Mouse (Mus musculus) intestine, embryonic 16.5 days (tissue): ENCODE measurements around the gene Zfp575. TPM values are rescaled to one million over a fixed set of nuclear protein-coding genes. Genes with fewer than 3 reads are reported as not detected.

ENCODE experiments used
- ATAC-seq: fragments of 200-750 bp; cut with Nextera tagmentation; 2 replicates; pipeline ENCODE4 v1.8.0; 2017; ENCODE audit warnings: moderate TSS enrichment, moderate library complexity
- H3K27ac ChIP-seq: fragments of 300-500 bp; sonication (generic); 2 replicates; pipeline ENCODE4 v1.5.1; 2014; ENCODE audit warnings: mild to moderate bottlenecking, low read length
- H3K27me3 ChIP-seq: fragments of 300-500 bp; sonication (generic); replicated peaks from 2 replicates; pipeline ENCODE4 v1.6.1; 2014; ENCODE audit warnings: low read length, control low read depth, mixed read lengths; ENCODE audit not compliant: control insufficient read depth, insufficient read depth
- H3K36me3 ChIP-seq: fragments of 300-500 bp; sonication (generic); 2 replicates; pipeline ENCODE4 v1.6.1; 2014; ENCODE audit warnings: low read length, control low read depth; ENCODE audit not compliant: control insufficient read depth, insufficient read depth
- H3K4me1 ChIP-seq: fragments of 300-500 bp; sonication (generic); 2 replicates; pipeline ENCODE4 v1.6.1; 2014; ENCODE audit warnings: low read length, control low read depth, mixed read lengths; ENCODE audit not compliant: control insufficient read depth, insufficient read depth
- H3K4me2 ChIP-seq: fragments of 300-500 bp; sonication (generic); 2 replicates; pipeline ENCODE4 v1.6.1; 2014; ENCODE audit warnings: low read depth, low read length, control low read depth
- H3K4me3 ChIP-seq: fragments of 300-500 bp; sonication (generic); 2 replicates; pipeline ENCODE4 v1.5.1; 2014; ENCODE audit warnings: mild to moderate bottlenecking, low read length
- H3K9ac ChIP-seq: fragments of 300-500 bp; sonication (generic); 2 replicates; pipeline ENCODE4 v1.6.1; 2014; ENCODE audit warnings: low read depth, low read length
- H3K9me3 ChIP-seq: fragments of 300-500 bp; sonication (generic); 2 replicates; pipeline ENCODE4 v1.6.1; 2016; ENCODE audit warnings: low read length, control low read depth; ENCODE audit not compliant: control insufficient read depth
- WGBS: fragments of 180-500 bp; shearing (Covaris S2); extraction: QIAGEN DNeasy Blood & Tissue Kit; methylation state at CpG from one replicate; pipeline ENCODE4 v1.1.7; 2014; 5-methylcytosine and 5-hydroxymethylcytosine counted together
- polyA plus RNA-seq: library from polyadenylated mRNA; unstranded; fragments of >200 nt; fragmentation: Nextera tagmentation; extraction: Ambion mirVana; gene quantifications from 2 replicates; pipeline ENCODE4 v1.2.1, GENCODE M21; 2015

Zfp575 gene
- polyA plus RNA-seq, 1 experiment from 2014 or later = 3.1 TPM

- no peak for ATAC-seq
- Histone ChIP-seq H3K27ac (no peak overlapping the region), H3K36me3 (no peaks in the 10 kb centered on the region), H3K4me1 (peaks cover 23% of the 10 kb centered on the region), H3K4me3 (no peak overlapping the region; the same call in 1 of the 2 replicates), H3K9ac (no peak overlapping the region), H3K27me3 (peaks cover 7% of the 10 kb centered on the region; the same call in 1 of the 2 replicates), H3K9me3 (no peaks in the 10 kb centered on the region), H3K4me2 (0 out of 2 replicates have a peak overlapping the region, but pooled peaks have one; percentile 22)
- WGBS = 74% methylated on average over 8 of the region's 8 CpGs
Measured at GRCm38 (mm10) chr7:24608561-24608960, 21.1 kb upstream of the Zfp575 start.

- Histone ChIP-seq H3K36me3 (no peaks in the 10 kb centered on the region), H3K9me3 (no peaks in the 10 kb centered on the region), H3K27ac (no peak overlapping the region), H3K4me3 (no peak overlapping the region; the same call in 1 of the 2 replicates), H3K4me2 (0 out of 2 replicates have a peak overlapping the region, but pooled peaks have one; percentile 22), H3K27me3 (peaks cover 4% of the 10 kb centered on the region; the same call in 1 of the 2 replicates), H3K4me1 (peaks cover 23% of the 10 kb centered on the region), H3K9ac (no peak overlapping the region)
- ATAC-seq = peak; percentile 72
- 52% methylated on average over 6 of the region's 6 CpGs for WGBS
Measured at GRCm38 (mm10) chr7:24608017-24608416, 20.6 kb upstream of the Zfp575 start.

GRCm38 (mm10) chr7:24606046-24606445 is 18.6 kb upstream of the Zfp575 start:
- no peaks in the 10 kb centered on the region for H3K9me3 ChIP-seq
- ATAC-seq = no peak
- H3K27ac ChIP-seq = no peak overlapping the region
- H3K36me3 ChIP-seq = no peaks in the 10 kb centered on the region
- H3K4me3 ChIP-seq = no peak overlapping the region
- H3K4me1 ChIP-seq = peaks cover 13% of the 10 kb centered on the region
- 0 out of 2 replicates have a peak, but pooled peaks cover 4% of the 10 kb centered on the region for H3K27me3 ChIP-seq
- WGBS = 84% methylated on average over 7 of the region's 7 CpGs
- no peak overlapping the region for H3K9ac ChIP-seq
- no peak overlapping the region for H3K4me2 ChIP-seq

DNA sequence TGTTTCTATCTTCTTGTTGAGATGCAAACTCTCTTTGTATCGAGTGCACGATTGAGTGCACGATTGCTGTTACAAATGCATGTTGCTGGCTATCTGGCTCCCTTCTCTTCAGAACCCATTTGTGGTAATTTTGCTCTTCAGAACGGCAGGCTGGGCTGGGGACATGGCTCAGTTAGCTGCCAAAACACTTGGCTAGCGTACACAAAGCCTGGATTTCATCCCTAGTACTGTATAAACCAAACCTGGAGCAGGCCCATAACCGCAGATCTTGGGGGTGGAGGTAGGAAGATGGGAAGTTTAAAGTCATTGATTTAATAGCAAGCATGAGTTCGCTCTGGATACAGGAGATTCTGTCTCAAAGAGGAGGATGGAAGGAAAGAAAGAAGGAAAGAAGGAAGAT is 18.1 kb upstream of the Zfp575 start:
- Histone ChIP-seq H3K4me2 (no peak overlapping the region), H3K27me3 (0 out of 2 replicates have a peak, but pooled peaks cover 4% of the 10 kb centered on the region), H3K4me1 (peaks cover 12% of the 10 kb centered on the region), H3K9ac (no peak overlapping the region), H3K27ac (no peak overlapping the region), H3K9me3 (no peaks in the 10 kb centered on the region), H3K36me3 (no peaks in the 10 kb centered on the region), H3K4me3 (no peak overlapping the region)
- WGBS = 78% methylated on average over 7 of the region's 7 CpGs
- ATAC-seq = no peak

DNA sequence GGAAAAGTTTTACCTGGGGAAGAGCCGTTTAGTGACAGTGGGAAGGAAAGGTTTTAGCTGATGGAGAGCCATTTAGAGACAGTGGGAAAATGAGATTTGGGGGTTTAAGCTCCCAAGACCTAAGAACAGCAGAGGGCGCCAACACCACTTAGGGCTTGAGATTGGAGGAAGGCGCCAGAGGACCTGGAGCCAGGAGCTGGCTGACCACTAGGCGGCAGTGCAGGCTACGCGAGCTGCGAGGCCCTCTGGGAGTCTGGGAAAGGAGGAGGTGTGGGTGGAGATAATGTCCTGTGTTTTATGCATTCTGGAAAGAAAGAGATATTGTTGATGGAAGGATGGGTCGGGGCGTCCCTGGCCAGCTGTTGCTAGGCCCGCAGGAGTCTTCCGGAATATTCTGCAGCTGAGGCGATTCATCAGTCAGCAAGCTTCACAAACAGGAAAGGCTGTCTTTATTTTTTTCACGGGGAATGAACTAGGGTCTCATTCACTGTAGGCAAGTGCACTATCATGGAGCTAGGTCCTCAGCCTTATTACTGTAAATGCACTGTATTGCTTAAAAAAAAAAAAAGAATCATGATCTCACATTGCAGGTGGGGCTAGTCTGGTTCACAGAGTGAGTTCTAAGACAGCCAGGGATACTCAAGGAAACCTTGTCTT is 13.6 kb upstream of the Zfp575 start:
- no peak overlapping the region for H3K27ac ChIP-seq

GRCm38 (mm10) chr7:24599211-24600067 is 12.0 kb upstream of the Zfp575 start:
- 69% methylated on average over 15 of the region's 15 CpGs for WGBS

More for the DNA sequence above, 13.6 kb upstream of the Zfp575 start:
- no peaks in the 10 kb centered on the region for H3K9me3 ChIP-seq
- no peak overlapping the region for H3K9ac ChIP-seq
- H3K4me3 ChIP-seq = no peak overlapping the region
- whole genome bisulfite sequencing = 5% methylated on average over 13 of the region's 13 CpGs
- H3K27me3 ChIP-seq = no peaks in the 10 kb centered on the region
- H3K4me2 ChIP-seq = peak overlapping the region; percentile 36; the same call in 1 of the 2 replicates
- H3K4me1 ChIP-seq = peaks cover 3% of the 10 kb centered on the region; the same call in 1 of the 2 replicates
- peak; percentile 90 for ATAC-seq
- no peaks in the 10 kb centered on the region for H3K36me3 ChIP-seq

GRCm38 (mm10) chr7:24598121-24598520 is 10.7 kb upstream of the Zfp575 start:
- Histone ChIP-seq H3K36me3 (no peaks in the 10 kb centered on the region), H3K4me2 (no peak overlapping the region), H3K27ac (no peak overlapping the region), H3K9me3 (no peaks in the 10 kb centered on the region), H3K9ac (no peak overlapping the region), H3K4me1 (peaks cover 15% of the 10 kb centered on the region), H3K4me3 (no peak overlapping the region), H3K27me3 (no peaks in the 10 kb centered on the region)
- WGBS = 71% methylated on average over 4 of the region's 4 CpGs
- no peak for ATAC-seq

More at GRCm38 (mm10) chr7:24599211-24600067, 12.0 kb upstream of the Zfp575 start:
- no peaks in the 10 kb centered on the region for H3K36me3 ChIP-seq
- H3K27me3 ChIP-seq = no peaks in the 10 kb centered on the region
- no peak overlapping the region for H3K9ac ChIP-seq
- ATAC-seq = no peak; the same call in 1 of the 2 replicates
- no peak overlapping the region for H3K27ac ChIP-seq
- H3K4me2 ChIP-seq = no peak overlapping the region
- peaks cover 12% of the 10 kb centered on the region for H3K4me1 ChIP-seq
- no peak overlapping the region for H3K4me3 ChIP-seq
- H3K9me3 ChIP-seq = no peaks in the 10 kb centered on the region

- H3K27ac ChIP-seq = no peak overlapping the region
- H3K4me3 ChIP-seq = no peak overlapping the region
- WGBS = 80% methylated on average over 2 of the region's 2 CpGs
- ATAC-seq = no peak
- peaks cover 15% of the 10 kb centered on the region for H3K4me1 ChIP-seq
- no peaks in the 10 kb centered on the region for H3K9me3 ChIP-seq
- H3K36me3 ChIP-seq = no peaks in the 10 kb centered on the region
- H3K27me3 ChIP-seq = no peaks in the 10 kb centered on the region
- H3K9ac ChIP-seq = no peak overlapping the region
- H3K4me2 ChIP-seq = no peak overlapping the region
Measured at GRCm38 (mm10) chr7:24595464-24595863, 8.0 kb upstream of the Zfp575 start.

- Histone ChIP-seq H3K36me3 (no peaks in the 10 kb centered on the region), H3K4me2 (peak overlapping the region; percentile 83), H3K27me3 (no peaks in the 10 kb centered on the region), H3K9ac (peak overlapping the region; percentile 72), H3K4me3 (peak overlapping the region; percentile 64), H3K9me3 (no peaks in the 10 kb centered on the region), H3K27ac (no peak overlapping the region), H3K4me1 (peaks cover 13% of the 10 kb centered on the region)
- peak; percentile 6; the same call in 1 of the 2 replicates for ATAC-seq
- WGBS = 4% methylated on average over 13 of the region's 13 CpGs
Measured at GRCm38 (mm10) chr7:24594309-24594803, 6.9 kb upstream of the Zfp575 start.
